Mouse (Mus musculus): ENCODE results near the gene Kansl1l.

GRCm38 (mm10) chr1:66831824-66832600 is 14.7 kb upstream of the Kansl1l start:
- no peak for TF ChIP-seq CTCF (IDR thresholded peaks at IDR 0.05; ENCODE audit: low read depth)
- no peak for TF ChIP-seq EP300 (IDR thresholded peaks at IDR 0.05; ENCODE audit: low read depth)
